Mouse (Mus musculus) thymus, adult 2 months (tissue): ENCODE data around the gene 1700086D15Rik.

Source experiments
- CTCF ChIP-seq: fragments of 200-500 bp; IDR thresholded peaks from 2 replicates; pipeline ENCODE4 v1.5.1; 2012; ENCODE audit warnings: mild to moderate bottlenecking, control low read depth, low read length, moderate library complexity, borderline replicate concordance; ENCODE audit not compliant: control insufficient read depth, poor library complexity, insufficient read depth; ENCODE audit errors: extremely low read depth
- POLR2A ChIP-seq: fragments of 200-500 bp; IDR thresholded peaks from 2 replicates; pipeline ENCODE4 v1.6.1; 2012; ENCODE audit warnings: mild to moderate bottlenecking, low read length, control low read depth, moderate library complexity; ENCODE audit not compliant: control insufficient read depth, poor library complexity, insufficient read depth; ENCODE audit errors: extremely low read depth

DNA sequence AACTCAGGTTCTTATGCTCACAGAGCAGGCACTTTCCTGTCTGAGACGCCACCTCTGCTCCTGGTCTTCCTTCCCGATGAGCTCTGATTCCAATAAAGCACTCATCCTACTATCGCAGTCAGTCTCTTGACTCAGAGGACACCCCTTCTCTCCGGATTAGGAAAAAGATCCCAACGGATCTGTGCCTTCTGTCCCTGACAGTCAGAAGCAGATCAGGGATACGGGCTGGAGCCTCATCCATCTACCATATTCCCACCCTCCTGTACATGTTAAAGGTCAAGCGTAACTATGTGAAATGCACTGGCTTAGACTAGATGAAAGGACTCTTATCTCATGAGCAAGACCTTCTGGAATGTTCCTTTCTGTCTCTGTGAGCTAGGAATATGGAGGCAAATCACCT, 11.2 kb downstream of the 1700086D15Rik start:
- TF ChIP-seq POLR2A (no peak), CTCF (no peak)
